Mouse (Mus musculus): ENCODE data around the gene Stat5b.

GRCm38 (mm10) chr11:100748620-100749019 lies 101.9 kb downstream of the Stat5b start:
- TF ChIP-seq CTCF (IDR thresholded peaks at IDR 0.05) (no peak), EP300 (IDR thresholded peaks at IDR 0.05) (no peak)
